Mouse (Mus musculus): ENCODE results near the gene Zc3h4.

DNA sequence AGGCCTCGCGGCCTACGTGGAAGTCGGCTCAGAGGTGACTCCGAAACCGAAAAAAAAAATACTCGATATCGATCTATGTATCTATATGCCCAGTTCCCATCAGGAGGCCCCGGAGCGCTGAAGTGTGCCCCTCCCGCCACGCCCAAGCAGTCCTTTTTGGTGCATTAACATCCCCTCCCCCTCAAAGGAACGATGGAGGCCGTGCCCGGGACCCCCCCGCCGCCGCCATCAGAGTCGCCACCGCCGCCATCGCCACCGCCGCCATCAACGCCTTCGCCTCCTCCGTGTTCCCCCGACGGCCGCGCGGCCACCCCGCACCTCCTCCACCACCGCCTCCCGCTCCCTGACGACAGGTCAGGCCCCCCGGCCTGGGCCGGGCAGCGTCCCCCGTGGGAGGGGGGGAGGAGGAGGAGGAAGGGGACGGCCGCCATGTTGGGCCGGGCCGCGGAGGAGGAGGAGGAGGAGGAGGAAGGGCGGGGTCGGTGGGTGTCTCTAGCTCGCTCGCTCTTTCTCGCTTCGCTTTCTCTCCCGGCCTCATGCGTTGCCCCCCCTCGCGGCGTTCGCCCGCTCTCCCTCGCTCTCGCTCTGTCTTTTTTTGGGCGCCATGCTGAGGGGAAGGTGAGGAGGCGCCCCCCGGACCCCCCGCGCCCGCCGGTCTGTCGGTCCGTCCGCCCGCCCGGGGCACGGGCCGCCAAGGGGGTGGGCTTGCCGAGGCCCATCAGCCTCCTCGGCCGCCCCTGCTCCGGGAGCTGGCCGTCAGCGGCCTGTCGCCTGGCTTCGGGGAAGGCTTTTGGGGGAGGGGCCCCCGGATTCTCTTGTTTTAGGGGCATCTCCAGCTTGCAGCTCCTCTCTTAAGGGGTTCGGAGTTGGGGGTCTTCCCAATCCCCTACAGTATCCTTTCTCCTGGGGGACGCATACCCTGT is at the start of gene Zc3h4:
- TF ChIP-seq POLR2A (IDR thresholded peaks at IDR 0.05; ENCODE audit: borderline replicate concordance, insufficient read depth, low read length): peak; percentile 58
- no peak for TF ChIP-seq CTCF (IDR thresholded peaks at IDR 0.05; ENCODE audit: borderline replicate concordance, insufficient read depth, low read depth, low read length)

Measured in cerebellum, adult 2 months (tissue).